Mouse (Mus musculus): Measurements from ENCODE around the gene Sclt1.

GRCm38 (mm10) chr3:41603470-41604019, 138.8 kb downstream of the Sclt1 start:
- TF ChIP-seq CTCF (IDR thresholded peaks at IDR 0.05; ENCODE audit: low read depth) (no peak), EP300 (optimal IDR thresholded peaks at IDR 0.05) (no peak)

Data from stomach, postnatal 0 days (tissue).